8 mouse cellular contexts compared by ENCODE assay signal in genomic region chr16:40466596-40466995, GRCm38 (mm10).
DNase-seq lines count a peak whose midpoint lies in the region; ATAC-seq and TF ChIP-seq lines count a peak whose summit lies in the region.
"Had no signal": no experiment of that assay in that cellular context is flagged by ENCODE, and none has a peak within 500 bp of the region (broad histone marks: within the 10 kb centered on the region; RNA-seq: fewer than 3 reads in every experiment).

No protein-coding gene starts in this region.

- TF ChIP-seq EP300 in liver, postnatal 0 days (IDR thresholded peaks at IDR 0.05; ENCODE audit: low read depth) = no peak

- peaks cover 4% of the 10 kb centered on the region; the same call in 1 of the 2 replicates for H3K4me1 ChIP-seq in hindbrain, embryonic 14.5 days (replicated peaks; ENCODE audit: control insufficient read depth, insufficient read depth, low read length)
- H3K4me1 ChIP-seq in hindbrain, embryonic 13.5 days (replicated peaks) = peaks cover 8% of the 10 kb centered on the region; the same call in 1 of the 2 replicates
- no peaks in the 10 kb centered on the region for H3K4me1 ChIP-seq in liver, postnatal 0 days (ENCODE audit: insufficient read depth)

- no peak overlapping the region for H3K27ac ChIP-seq in hindbrain, embryonic 14.5 days
- no peak overlapping the region for H3K27ac ChIP-seq in hindbrain, embryonic 13.5 days
- H3K27ac ChIP-seq in liver, postnatal 0 days (ENCODE audit: low read depth) = no peak overlapping the region
- H3K27ac ChIP-seq: macrophage had no signal

- no peak overlapping the region for H3K4me2 ChIP-seq in hindbrain, embryonic 14.5 days (replicated peaks)
- H3K4me2 ChIP-seq in hindbrain, embryonic 13.5 days = no peak overlapping the region
- no peak overlapping the region for H3K4me2 ChIP-seq in liver, postnatal 0 days (ENCODE audit: low read depth, low read length)

- H3K9me3 ChIP-seq in hindbrain, embryonic 14.5 days (ENCODE audit: control insufficient read depth, low read length) = no peaks in the 10 kb centered on the region
- H3K9me3 ChIP-seq in hindbrain, embryonic 13.5 days = no peaks in the 10 kb centered on the region
- H3K9me3 ChIP-seq in liver, postnatal 0 days (ENCODE audit: low read length) = no peaks in the 10 kb centered on the region

- DNase-seq in hindbrain, embryonic 14.5 days (ENCODE audit: low spot score) = peak; percentile 63
- peak; percentile 30 for DNase-seq in urinary bladder, postnatal 25 days (ENCODE audit: low spot score)
- DNase-seq in urinary bladder, postnatal 4 days (ENCODE audit: low spot score in 2 of 2) = no peak
- peak; percentile 16 for DNase-seq in embryo, embryonic 9.5 days (ENCODE audit: extremely low spot score)
- DNase-seq in liver, postnatal 0 days = no peak
- DNase-seq in spleen, adult 12 weeks (ENCODE audit: low spot score) = no peak

- no peaks in the 10 kb centered on the region for H3K27me3 ChIP-seq in hindbrain, embryonic 14.5 days (ENCODE audit: control insufficient read depth, insufficient read depth, low read length)
- no peaks in the 10 kb centered on the region for H3K27me3 ChIP-seq in hindbrain, embryonic 13.5 days
- no peaks in the 10 kb centered on the region for H3K27me3 ChIP-seq in liver, postnatal 0 days (ENCODE audit: insufficient read depth, low read length)

- peak; percentile 37 for TF ChIP-seq CTCF in liver, postnatal 0 days (IDR thresholded peaks at IDR 0.05; ENCODE audit: low read depth)

- 21% methylated on average over 8 of the region's 8 CpGs for WGBS in hindbrain, embryonic 14.5 days
- WGBS in hindbrain, embryonic 13.5 days = 19% methylated on average over 8 of the region's 8 CpGs
- 18% methylated on average over 8 of the region's 8 CpGs for WGBS in liver, postnatal 0 days (ENCODE audit: insufficient replicate concordance)

- no peak overlapping the region for H3K9ac ChIP-seq in hindbrain, embryonic 14.5 days
- H3K9ac ChIP-seq in hindbrain, embryonic 13.5 days = no peak overlapping the region
- H3K9ac ChIP-seq in liver, postnatal 0 days (replicated peaks) = no peak overlapping the region

- H3K36me3 ChIP-seq in hindbrain, embryonic 14.5 days (replicated peaks; ENCODE audit: control insufficient read depth, insufficient read depth) = no peaks in the 10 kb centered on the region
- H3K36me3 ChIP-seq in hindbrain, embryonic 13.5 days = no peaks in the 10 kb centered on the region
- no peaks in the 10 kb centered on the region for H3K36me3 ChIP-seq in liver, postnatal 0 days (replicated peaks; ENCODE audit: insufficient read depth, low read length)

- no peak for ATAC-seq in hindbrain, embryonic 14.5 days (ENCODE audit: low FRiP score)
- ATAC-seq in hindbrain, embryonic 13.5 days (ENCODE audit: low FRiP score) = no peak
- no peak for ATAC-seq in liver, postnatal 0 days

- H3K4me3 ChIP-seq in hindbrain, embryonic 14.5 days (replicated peaks; ENCODE audit: low read length) = no peak overlapping the region
- H3K4me3 ChIP-seq in hindbrain, embryonic 13.5 days = no peak overlapping the region
- H3K4me3 ChIP-seq in liver, postnatal 0 days (ENCODE audit: low read depth, low read length) = no peak overlapping the region

Comparison
In these comparisons a context has a peak if more than half of its experiments do, and no peak if none do; other contexts are left out.
1. DNase-seq: peak in hindbrain, embryonic 14.5 days (single experiment), urinary bladder, postnatal 25 days (single experiment) and embryo, embryonic 9.5 days (single experiment); none in urinary bladder, postnatal 4 days (0 of 2), liver, postnatal 0 days (single experiment) and spleen, adult 12 weeks (single experiment).